Mouse (Mus musculus): ENCODE data around the gene 9430097D07Rik. TPM values are rescaled to one million over a fixed set of nuclear protein-coding genes. Genes with fewer than 3 reads are reported as not detected.
A peak's percentile ranks its signal among the peaks of the same experiment; 100 is the strongest.

The 9430097D07Rik gene
- 1.0 TPM in 2 replicates for polyA plus RNA-seq (2012; rRNA removed)

DNA sequence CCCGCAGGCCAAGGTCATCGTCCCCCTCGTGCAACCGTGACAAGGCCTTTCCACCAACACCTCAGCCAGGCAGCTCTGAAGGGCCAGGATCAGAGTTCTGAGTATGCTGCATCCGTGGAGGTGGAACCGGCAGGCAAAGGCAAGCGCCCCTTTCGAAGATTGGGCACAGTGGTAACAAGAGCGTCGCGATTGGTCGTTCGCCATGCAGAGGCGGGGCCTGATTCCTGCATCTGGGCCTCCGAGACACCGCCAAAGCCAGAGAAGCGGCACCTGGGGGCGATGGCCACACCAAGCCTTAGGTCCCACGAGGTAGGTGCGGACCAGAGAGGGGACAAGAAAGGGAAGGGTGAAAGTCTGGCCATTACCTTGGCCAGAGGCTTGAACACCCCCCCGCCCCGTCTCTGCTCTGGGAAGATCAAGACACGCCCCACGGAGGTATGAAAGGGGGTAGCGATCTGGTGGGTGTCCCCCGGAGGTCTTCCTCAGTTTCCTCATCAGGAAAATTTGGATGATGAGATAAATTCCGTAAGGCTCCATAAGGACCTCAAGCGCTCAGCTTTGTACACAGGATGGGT, at the start of gene 9430097D07Rik:
9430097D07Rik (minus strand) TSS at position 99 of the 575 bp plus-strand sequence.
- Histone ChIP-seq H3K4me1 (ENCODE audit: control insufficient read depth, insufficient read depth, low read length) (peaks cover 5% of the 10 kb centered on the region; the same call in 1 of the 2 replicates), H3K4me3 (ENCODE audit: insufficient read depth, low read length) (peak within 1 kb of the TSS; percentile 50), H3K27ac (ENCODE audit: insufficient read depth, low read length) (peak within 1 kb of the TSS; percentile 15; the same call in 1 of the 2 replicates)
- TF ChIP-seq POLR2A (IDR thresholded peaks at IDR 0.05; ENCODE audit: extremely low read depth, insufficient read depth, low read length), result peak; percentile 79; the same call in 1 of the 2 replicates
- no peak for TF ChIP-seq CTCF (IDR thresholded peaks at IDR 0.05; ENCODE audit: extremely low read depth, insufficient read depth, low read length)

DNA sequence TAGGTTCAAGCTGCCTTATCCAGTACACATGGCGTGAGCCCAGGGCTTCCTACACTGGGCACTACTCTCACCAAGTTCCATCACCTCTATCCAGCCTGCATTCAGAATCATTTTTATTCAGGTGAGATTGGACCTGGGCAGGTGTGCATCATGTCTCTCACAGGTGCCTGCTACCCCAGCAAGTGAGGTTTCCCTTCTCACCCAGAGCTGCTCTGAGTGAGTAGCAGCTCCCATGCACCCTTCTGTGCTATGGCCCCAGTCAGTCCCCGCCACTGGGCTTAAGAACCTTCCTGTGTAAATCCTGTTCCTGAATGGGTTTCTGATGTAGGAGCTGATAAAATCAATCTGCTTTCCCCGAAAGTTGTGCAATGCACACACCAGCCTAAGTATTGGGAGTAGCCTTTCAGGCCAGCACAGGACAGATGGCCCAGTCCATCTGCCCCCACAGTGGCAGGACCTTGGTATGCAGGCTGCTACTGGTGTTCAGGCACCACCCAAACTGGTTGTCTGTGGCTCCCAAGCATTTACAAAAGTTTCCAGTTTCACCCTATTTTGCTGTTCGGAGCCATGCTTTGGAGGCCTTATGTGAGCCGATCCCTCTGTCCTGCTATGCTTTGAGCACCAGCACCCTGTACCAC, 48.7 kb upstream of the 9430097D07Rik start:
- peaks cover 10% of the 10 kb centered on the region for H3K4me1 ChIP-seq (ENCODE audit: control insufficient read depth, insufficient read depth, low read length)
- H3K4me3 ChIP-seq (ENCODE audit: insufficient read depth, low read length), result no peak overlapping the region
- H3K27ac ChIP-seq (ENCODE audit: insufficient read depth, low read length), result no peak overlapping the region
- TF ChIP-seq CTCF (IDR thresholded peaks at IDR 0.05; ENCODE audit: extremely low read depth, insufficient read depth, low read length) (no peak), POLR2A (IDR thresholded peaks at IDR 0.05; ENCODE audit: extremely low read depth, insufficient read depth, low read length) (no peak)

DNA sequence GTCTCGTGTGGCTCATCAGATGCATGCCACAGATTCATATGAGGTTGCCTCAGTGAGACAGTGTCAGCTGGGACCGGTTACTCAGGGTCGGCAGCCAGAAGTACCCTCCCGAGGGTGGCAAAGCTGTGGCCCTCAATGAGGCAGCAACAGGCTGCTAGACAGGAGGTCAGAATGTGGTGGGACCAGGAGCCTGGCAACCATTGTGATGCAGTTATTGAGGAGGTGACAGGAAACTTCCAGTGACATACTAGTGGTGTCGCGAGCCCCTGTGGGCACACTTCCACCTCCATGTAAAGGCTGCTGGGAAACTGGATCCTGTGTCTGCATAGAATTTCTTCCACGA, 46.0 kb upstream of the 9430097D07Rik start, which contains the start of gene Ak1:
Ak1 (plus strand) TSS at position 242 of the 343 bp plus-strand sequence.
- Histone ChIP-seq H3K27ac (ENCODE audit: insufficient read depth, low read length) (0 out of 2 replicates have a peak within 1 kb of the TSS, but pooled peaks have one; percentile 16), H3K4me1 (ENCODE audit: control insufficient read depth, insufficient read depth, low read length) (no peaks in the 10 kb centered on the region), H3K4me3 (ENCODE audit: insufficient read depth, low read length) (no peak within 1 kb of the TSS)
- TF ChIP-seq CTCF (IDR thresholded peaks at IDR 0.05; ENCODE audit: extremely low read depth, insufficient read depth, low read length) (no peak), POLR2A (IDR thresholded peaks at IDR 0.05; ENCODE audit: extremely low read depth, insufficient read depth, low read length) (no peak)

DNA sequence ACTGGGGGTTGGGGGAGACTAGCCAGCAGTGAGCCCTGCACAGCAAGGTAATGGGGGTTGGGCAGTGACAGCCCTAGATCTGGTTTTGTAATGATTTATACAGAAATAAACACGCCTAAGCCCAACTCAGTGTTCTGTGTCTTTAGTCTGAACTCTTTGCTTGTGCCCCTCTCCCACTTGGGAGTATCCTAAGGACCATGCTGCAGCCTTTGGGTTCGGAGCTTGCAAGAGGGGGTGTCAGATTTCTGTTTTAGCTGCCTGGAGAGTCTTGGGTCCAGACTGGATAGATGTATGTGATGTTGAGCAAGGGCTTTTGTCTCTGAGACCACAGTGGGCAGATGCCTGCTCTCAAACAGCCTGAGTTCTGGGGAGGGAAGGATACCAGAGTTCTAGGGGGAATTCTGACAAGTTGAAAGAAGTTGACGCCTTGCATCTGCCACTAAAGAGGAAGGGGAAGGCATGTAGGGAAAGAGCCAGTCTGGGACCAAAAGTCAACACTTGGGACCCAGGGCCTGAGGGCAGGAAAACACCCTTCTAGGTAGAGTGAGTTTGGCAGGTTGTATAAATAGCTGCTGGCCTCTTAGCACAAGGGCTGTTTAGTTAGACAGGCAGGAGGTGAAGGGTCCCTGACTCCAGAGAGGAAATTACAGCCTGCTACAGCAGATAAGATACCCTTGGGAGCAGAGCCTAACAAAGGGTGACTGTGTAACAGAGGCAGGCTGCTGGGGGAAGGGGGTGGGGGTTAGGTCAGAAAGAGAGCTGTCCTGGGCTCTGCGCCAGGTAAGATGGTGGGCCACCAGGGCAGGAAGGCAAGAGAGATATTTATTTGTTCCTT, 45.4 kb upstream of the 9430097D07Rik start:
- Histone ChIP-seq H3K4me3 (ENCODE audit: insufficient read depth, low read length) (no peak overlapping the region), H3K27ac (ENCODE audit: insufficient read depth, low read length) (0 out of 2 replicates have a peak overlapping the region, but pooled peaks have one; percentile 16), H3K4me1 (ENCODE audit: control insufficient read depth, insufficient read depth, low read length) (no peaks in the 10 kb centered on the region)
- TF ChIP-seq POLR2A (IDR thresholded peaks at IDR 0.05; ENCODE audit: extremely low read depth, insufficient read depth, low read length), result no peak
- TF ChIP-seq CTCF (IDR thresholded peaks at IDR 0.05; ENCODE audit: extremely low read depth, insufficient read depth, low read length), result no peak

DNA sequence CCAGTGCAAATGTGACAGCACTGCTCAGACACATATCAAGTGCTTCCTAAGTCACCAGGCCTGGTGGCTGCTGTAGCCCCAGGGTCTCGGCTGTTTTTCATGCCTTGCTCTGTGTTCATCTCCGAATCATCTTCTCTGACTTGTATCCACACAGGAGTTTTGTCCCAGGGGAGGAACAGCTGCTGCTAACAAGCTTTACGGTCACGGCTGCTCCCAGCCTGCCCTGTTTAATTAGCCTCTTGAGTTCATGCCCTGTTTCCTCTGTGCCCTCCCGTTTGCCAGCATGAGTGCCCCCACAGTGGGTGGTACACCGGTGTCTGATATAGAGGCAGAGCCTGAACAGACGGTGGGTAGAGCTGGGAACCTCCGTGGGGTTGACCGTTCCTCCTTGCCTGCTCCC, 42.6 kb upstream of the 9430097D07Rik start:
- Histone ChIP-seq H3K4me1 (ENCODE audit: control insufficient read depth, insufficient read depth, low read length) (no peaks in the 10 kb centered on the region), H3K27ac (ENCODE audit: insufficient read depth, low read length) (no peak overlapping the region), H3K4me3 (ENCODE audit: insufficient read depth, low read length) (no peak overlapping the region)
- TF ChIP-seq POLR2A (IDR thresholded peaks at IDR 0.05; ENCODE audit: extremely low read depth, insufficient read depth, low read length) (no peak), CTCF (IDR thresholded peaks at IDR 0.05; ENCODE audit: extremely low read depth, insufficient read depth, low read length) (no peak)

DNA sequence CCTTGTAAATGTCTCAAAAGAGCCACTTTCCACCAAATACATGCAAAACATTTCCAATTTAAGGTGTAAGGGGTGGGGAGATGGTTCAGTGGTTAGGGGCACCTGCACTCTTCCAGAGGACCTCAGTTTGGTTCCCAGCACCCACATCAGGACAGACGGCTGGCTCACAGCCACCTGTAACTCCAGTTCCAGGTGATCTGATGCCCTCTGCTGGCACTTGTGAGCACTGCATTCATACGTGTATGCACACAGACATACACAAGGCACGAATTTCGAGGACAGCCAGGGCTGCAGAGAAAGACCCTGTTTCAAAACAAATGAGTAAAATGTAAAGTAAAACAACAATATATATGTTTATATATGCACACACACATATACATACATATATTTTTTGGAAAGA, 42.1 kb upstream of the 9430097D07Rik start:
- Histone ChIP-seq H3K4me1 (ENCODE audit: control insufficient read depth, insufficient read depth, low read length) (no peaks in the 10 kb centered on the region), H3K4me3 (ENCODE audit: insufficient read depth, low read length) (no peak overlapping the region), H3K27ac (ENCODE audit: insufficient read depth, low read length) (no peak overlapping the region)
- TF ChIP-seq CTCF (IDR thresholded peaks at IDR 0.05; ENCODE audit: extremely low read depth, insufficient read depth, low read length) (0 out of 2 replicates have a peak, but pooled peaks have one; percentile 25), POLR2A (IDR thresholded peaks at IDR 0.05; ENCODE audit: extremely low read depth, insufficient read depth, low read length) (no peak)

DNA sequence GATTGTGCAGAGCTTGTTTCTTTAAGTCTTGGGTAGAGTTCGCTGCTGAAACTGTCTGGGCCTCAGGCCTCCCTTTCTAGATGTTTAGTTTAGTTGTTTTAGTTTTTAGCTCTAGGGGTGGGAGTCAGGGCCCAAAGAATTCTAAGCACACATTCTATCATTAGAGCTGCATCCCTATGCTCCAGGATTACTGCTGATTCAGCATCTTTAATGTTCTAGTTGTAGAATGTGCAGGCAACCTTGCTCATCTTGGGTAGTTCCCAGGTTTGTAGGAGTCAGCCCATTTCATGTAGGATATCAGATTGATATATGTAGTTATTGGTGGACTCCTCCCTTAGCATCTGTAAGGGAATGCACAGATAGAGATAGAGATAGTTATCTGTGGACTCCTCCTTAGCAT, 41.6 kb upstream of the 9430097D07Rik start:
- H3K4me3 ChIP-seq (ENCODE audit: insufficient read depth, low read length), result no peak overlapping the region
- no peaks in the 10 kb centered on the region for H3K4me1 ChIP-seq (ENCODE audit: control insufficient read depth, insufficient read depth, low read length)
- TF ChIP-seq CTCF (IDR thresholded peaks at IDR 0.05; ENCODE audit: extremely low read depth, insufficient read depth, low read length) (no peak), POLR2A (IDR thresholded peaks at IDR 0.05; ENCODE audit: extremely low read depth, insufficient read depth, low read length) (no peak)
- no peak overlapping the region for H3K27ac ChIP-seq (ENCODE audit: insufficient read depth, low read length)

DNA sequence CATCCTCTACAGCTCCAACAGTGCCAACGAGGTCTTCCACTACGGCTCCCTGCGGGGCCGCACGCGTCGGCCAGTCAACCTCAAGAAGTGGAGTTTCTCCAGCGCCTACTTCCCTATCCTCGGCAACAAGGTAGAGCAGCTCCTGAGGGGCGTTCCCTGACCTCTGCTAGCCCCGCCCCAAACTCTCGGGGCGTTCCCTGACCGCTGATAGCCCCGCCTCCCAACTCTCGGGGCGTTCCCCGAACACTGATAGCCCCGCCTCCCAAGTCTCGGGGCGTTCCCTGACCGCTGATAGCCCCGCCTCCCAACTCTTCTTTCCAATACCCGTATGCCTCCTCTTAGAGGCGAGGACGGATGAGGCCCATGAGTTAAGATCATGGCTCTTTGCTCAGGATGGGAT, 36.8 kb upstream of the 9430097D07Rik start:
- Histone ChIP-seq H3K4me1 (ENCODE audit: control insufficient read depth, insufficient read depth, low read length) (peaks cover 1% of the 10 kb centered on the region; the same call in 1 of the 2 replicates), H3K27ac (ENCODE audit: insufficient read depth, low read length) (no peak overlapping the region), H3K4me3 (ENCODE audit: insufficient read depth, low read length) (no peak overlapping the region)
- TF ChIP-seq CTCF (IDR thresholded peaks at IDR 0.05; ENCODE audit: extremely low read depth, insufficient read depth, low read length) (no peak), POLR2A (IDR thresholded peaks at IDR 0.05; ENCODE audit: extremely low read depth, insufficient read depth, low read length) (no peak)

DNA sequence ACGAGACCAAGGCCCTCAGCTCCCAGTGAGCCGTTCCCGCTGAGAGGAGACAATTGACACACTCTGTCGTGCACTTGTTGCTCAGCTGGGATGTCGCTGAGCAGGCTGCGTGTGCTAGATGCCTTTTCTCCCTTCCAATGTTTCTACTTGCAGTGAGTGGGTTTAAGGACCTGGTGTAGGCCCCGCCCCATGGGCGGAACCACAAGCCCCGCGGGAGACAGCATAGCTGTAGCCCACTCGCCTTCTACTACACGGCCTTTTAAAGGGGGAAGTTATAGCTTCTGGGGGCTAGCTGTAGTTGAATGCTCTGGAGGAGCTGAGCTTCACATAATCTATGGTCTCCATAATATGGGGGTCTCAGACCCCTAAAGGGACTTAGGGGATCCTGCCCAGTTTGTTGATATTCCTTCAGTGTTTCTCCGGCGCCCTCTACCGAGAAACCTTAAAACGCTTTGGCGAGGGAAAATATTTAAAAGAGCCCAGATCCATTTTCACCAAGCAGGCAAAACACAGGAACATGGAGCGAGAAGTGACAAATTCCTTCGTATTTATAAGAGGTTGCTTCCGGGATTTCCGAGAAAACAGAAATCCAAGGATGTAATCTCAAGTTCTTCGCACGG, 35.2 kb upstream of the 9430097D07Rik start:
- no peak overlapping the region for H3K27ac ChIP-seq (ENCODE audit: insufficient read depth, low read length)
- H3K4me1 ChIP-seq (ENCODE audit: control insufficient read depth, insufficient read depth, low read length), result peaks cover 1% of the 10 kb centered on the region; the same call in 1 of the 2 replicates
- TF ChIP-seq POLR2A (IDR thresholded peaks at IDR 0.05; ENCODE audit: extremely low read depth, insufficient read depth, low read length) (peak; percentile 59; the same call in 1 of the 2 replicates), CTCF (IDR thresholded peaks at IDR 0.05; ENCODE audit: extremely low read depth, insufficient read depth, low read length) (peak; percentile 46)
- peak overlapping the region; percentile 1; the same call in 1 of the 2 replicates for H3K4me3 ChIP-seq (ENCODE audit: insufficient read depth, low read length)
